Mouse (Mus musculus): ENCODE measurements around the gene Nkain1. TPM values are rescaled to one million over a fixed set of nuclear protein-coding genes. Genes with fewer than 3 reads are reported as not detected.

The Nkain1 gene
- polyA plus RNA-seq, 1 experiment from 2014 or later: 0.18 TPM

DNA sequence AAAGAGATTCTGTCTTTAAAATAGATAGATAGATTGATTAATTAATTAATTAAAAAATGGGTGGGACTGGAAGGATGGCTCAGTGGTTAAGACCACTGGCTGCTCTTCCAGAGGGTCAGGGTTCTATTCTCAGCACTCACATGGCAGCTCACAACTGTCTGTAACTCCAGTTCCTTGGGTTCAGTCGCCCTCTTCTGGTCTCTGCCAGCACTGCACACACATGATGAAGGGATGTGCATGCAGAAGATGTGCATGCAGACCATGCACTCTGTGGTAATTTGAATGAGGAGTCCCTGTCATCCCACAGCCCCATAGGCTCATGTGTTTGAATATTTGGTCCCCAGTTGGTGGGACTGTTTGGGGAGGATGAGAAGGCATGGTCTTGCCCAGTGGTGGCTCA is 38.2 kb downstream of the Nkain1 start:
- H3K27ac ChIP-seq (replicated peaks): no peak overlapping the region
- H3K36me3 ChIP-seq (ENCODE audit: control insufficient read depth, insufficient read depth, low read length): no peaks in the 10 kb centered on the region
- 0 out of 2 replicates have a peak, but pooled peaks cover 2% of the 10 kb centered on the region for H3K4me1 ChIP-seq (replicated peaks; ENCODE audit: control insufficient read depth, insufficient read depth)
- no peaks in the 10 kb centered on the region for H3K27me3 ChIP-seq (ENCODE audit: control insufficient read depth, insufficient read depth, low read length)
- no peak overlapping the region for H3K9ac ChIP-seq (ENCODE audit: low read length)
- DNase-seq (ENCODE audit: low spot score) (no peak), ATAC-seq (ENCODE audit: low FRiP score, low TSS enrichment) (no peak)
- TF ChIP-seq EP300 (optimal IDR thresholded peaks at IDR 0.05): no peak
- TF ChIP-seq CTCF (IDR thresholded peaks at IDR 0.05; ENCODE audit: low read depth): peak; percentile 52
- H3K4me3 ChIP-seq (ENCODE audit: low read depth, low read length): no peak overlapping the region
- H3K9me3 ChIP-seq (ENCODE audit: control insufficient read depth, low read length): no peaks in the 10 kb centered on the region
- no peak overlapping the region for H3K4me2 ChIP-seq (replicated peaks; ENCODE audit: low read depth)
- WGBS: 58% methylated on average over 1 of the region's 1 CpGs

- Histone ChIP-seq H3K4me1 (replicated peaks; ENCODE audit: control insufficient read depth, insufficient read depth) (0 out of 2 replicates have a peak, but pooled peaks cover 2% of the 10 kb centered on the region), H3K9me3 (ENCODE audit: control insufficient read depth, low read length) (no peaks in the 10 kb centered on the region), H3K36me3 (ENCODE audit: control insufficient read depth, insufficient read depth, low read length) (no peaks in the 10 kb centered on the region), H3K27me3 (ENCODE audit: control insufficient read depth, insufficient read depth, low read length) (no peaks in the 10 kb centered on the region), H3K4me3 (ENCODE audit: low read depth, low read length) (no peak overlapping the region), H3K9ac (ENCODE audit: low read length) (no peak overlapping the region), H3K27ac (replicated peaks) (no peak overlapping the region), H3K4me2 (replicated peaks; ENCODE audit: low read depth) (no peak overlapping the region)
- WGBS: 43% methylated on average over 4 of the region's 4 CpGs
- DNase-seq (ENCODE audit: low spot score) (peak; percentile 88), ATAC-seq (ENCODE audit: low FRiP score, low TSS enrichment) (peak; percentile 15; the same call in 1 of the 2 replicates)
- peak; percentile 98 for TF ChIP-seq CTCF (IDR thresholded peaks at IDR 0.05; ENCODE audit: low read depth)
- no peak for TF ChIP-seq EP300 (optimal IDR thresholded peaks at IDR 0.05)
These were observed 40.0 kb downstream of the Nkain1 start for GRCm38 (mm10) chr4:130533975-130534374.

- no peak overlapping the region for H3K4me2 ChIP-seq (replicated peaks; ENCODE audit: low read depth)
- DNase-seq (ENCODE audit: low spot score) (no peak), ATAC-seq (ENCODE audit: low FRiP score, low TSS enrichment) (0 out of 2 replicates have a peak, but pooled peaks have one; percentile 6)
- H3K9ac ChIP-seq (ENCODE audit: low read length): no peak overlapping the region
- H3K27ac ChIP-seq (replicated peaks): no peak overlapping the region
- 0 out of 2 replicates have a peak, but pooled peaks cover 2% of the 10 kb centered on the region for H3K4me1 ChIP-seq (replicated peaks; ENCODE audit: control insufficient read depth, insufficient read depth)
- H3K36me3 ChIP-seq (ENCODE audit: control insufficient read depth, insufficient read depth, low read length): no peaks in the 10 kb centered on the region
- no peaks in the 10 kb centered on the region for H3K27me3 ChIP-seq (ENCODE audit: control insufficient read depth, insufficient read depth, low read length)
- 58% methylated on average over 6 of the region's 6 CpGs for WGBS
- no peaks in the 10 kb centered on the region for H3K9me3 ChIP-seq (ENCODE audit: control insufficient read depth, low read length)
- TF ChIP-seq EP300 (optimal IDR thresholded peaks at IDR 0.05) (no peak), CTCF (IDR thresholded peaks at IDR 0.05; ENCODE audit: low read depth) (no peak)
- no peak overlapping the region for H3K4me3 ChIP-seq (ENCODE audit: low read depth, low read length)
These were observed 41.6 kb downstream of the Nkain1 start for GRCm38 (mm10) chr4:130532347-130532746.

GRCm38 (mm10) chr4:130531645-130532280 is 42.2 kb downstream of the Nkain1 start:
- H3K9me3 ChIP-seq (ENCODE audit: control insufficient read depth, low read length): no peaks in the 10 kb centered on the region
- H3K4me2 ChIP-seq (replicated peaks; ENCODE audit: low read depth): peak overlapping the region; percentile 53
- H3K4me3 ChIP-seq (ENCODE audit: low read depth, low read length): peak overlapping the region; percentile 20
- DNase-seq (ENCODE audit: low spot score) (peak; percentile 78), ATAC-seq (ENCODE audit: low FRiP score, low TSS enrichment) (peak; percentile 49)
- no peaks in the 10 kb centered on the region for H3K27me3 ChIP-seq (ENCODE audit: control insufficient read depth, insufficient read depth, low read length)
- H3K4me1 ChIP-seq (replicated peaks; ENCODE audit: control insufficient read depth, insufficient read depth): 0 out of 2 replicates have a peak, but pooled peaks cover 2% of the 10 kb centered on the region
- no peaks in the 10 kb centered on the region for H3K36me3 ChIP-seq (ENCODE audit: control insufficient read depth, insufficient read depth, low read length)
- no peak overlapping the region for H3K27ac ChIP-seq (replicated peaks)
- no peak for TF ChIP-seq EP300 (optimal IDR thresholded peaks at IDR 0.05)
- peak; percentile 87 for TF ChIP-seq CTCF (IDR thresholded peaks at IDR 0.05; ENCODE audit: low read depth)
- WGBS: 17% methylated on average over 28 of the region's 28 CpGs
- no peak overlapping the region for H3K9ac ChIP-seq (ENCODE audit: low read length)

DNA sequence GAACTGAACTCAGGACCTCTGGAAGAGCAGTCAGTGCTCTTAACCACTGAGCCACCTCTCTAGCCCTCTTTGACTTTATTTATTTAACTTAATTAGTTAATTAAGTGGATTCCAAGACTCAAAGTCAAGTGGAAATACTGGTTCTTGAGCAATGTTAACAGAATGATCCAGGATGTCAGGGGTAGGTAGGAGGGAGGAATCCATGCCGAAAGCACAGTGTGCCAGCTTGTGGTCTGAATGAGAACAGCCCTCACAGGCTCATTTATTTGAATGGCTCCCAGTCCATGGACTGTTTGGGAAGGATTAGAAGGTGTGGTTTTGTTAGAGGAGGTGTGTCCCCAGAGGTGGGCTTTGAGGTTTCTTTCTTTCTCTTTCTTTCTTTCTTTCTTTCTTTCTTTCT is 46.2 kb downstream of the Nkain1 start:
- Histone ChIP-seq H3K4me1 (replicated peaks; ENCODE audit: control insufficient read depth, insufficient read depth) (0 out of 2 replicates have a peak, but pooled peaks cover 2% of the 10 kb centered on the region), H3K9me3 (ENCODE audit: control insufficient read depth, low read length) (no peaks in the 10 kb centered on the region), H3K9ac (ENCODE audit: low read length) (no peak overlapping the region), H3K4me3 (ENCODE audit: low read depth, low read length) (no peak overlapping the region), H3K27me3 (ENCODE audit: control insufficient read depth, insufficient read depth, low read length) (no peaks in the 10 kb centered on the region), H3K36me3 (ENCODE audit: control insufficient read depth, insufficient read depth, low read length) (no peaks in the 10 kb centered on the region), H3K27ac (replicated peaks) (no peak overlapping the region), H3K4me2 (replicated peaks; ENCODE audit: low read depth) (no peak overlapping the region)
- no peak for TF ChIP-seq EP300 (optimal IDR thresholded peaks at IDR 0.05)
- peak; percentile 33; the same call in 1 of the 2 replicates for TF ChIP-seq CTCF (IDR thresholded peaks at IDR 0.05; ENCODE audit: low read depth)
- no peak for DNase-seq (ENCODE audit: low spot score)
- ATAC-seq (ENCODE audit: low FRiP score, low TSS enrichment): no peak
- 69% methylated on average over 1 of the region's 1 CpGs for WGBS

DNA sequence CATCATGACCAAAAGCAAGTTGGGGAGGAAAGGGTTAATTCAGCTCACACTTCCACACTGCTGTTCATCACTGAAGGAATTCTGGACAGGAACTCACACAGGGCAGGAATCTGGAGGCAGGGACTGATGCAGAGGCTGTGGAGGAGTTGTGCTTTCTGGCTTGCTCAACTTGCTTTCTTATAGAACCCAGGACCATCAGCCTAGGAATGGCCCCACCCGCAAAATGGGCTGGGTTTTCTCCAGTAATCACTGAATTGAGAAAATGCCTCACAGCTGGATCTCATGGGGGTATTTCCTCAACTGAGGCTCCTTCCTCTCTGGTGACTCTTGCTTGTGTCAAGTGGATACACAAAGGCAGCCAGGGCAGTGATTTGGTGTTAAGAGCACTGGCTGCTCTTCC is 48.9 kb downstream of the Nkain1 start:
- Histone ChIP-seq H3K27me3 (ENCODE audit: control insufficient read depth, insufficient read depth, low read length) (no peaks in the 10 kb centered on the region), H3K4me1 (replicated peaks; ENCODE audit: control insufficient read depth, insufficient read depth) (no peaks in the 10 kb centered on the region), H3K27ac (replicated peaks) (no peak overlapping the region), H3K4me2 (replicated peaks; ENCODE audit: low read depth) (no peak overlapping the region), H3K4me3 (ENCODE audit: low read depth, low read length) (no peak overlapping the region), H3K9me3 (ENCODE audit: control insufficient read depth, low read length) (no peaks in the 10 kb centered on the region), H3K36me3 (ENCODE audit: control insufficient read depth, insufficient read depth, low read length) (no peaks in the 10 kb centered on the region), H3K9ac (ENCODE audit: low read length) (no peak overlapping the region)
- no peak for TF ChIP-seq CTCF (IDR thresholded peaks at IDR 0.05; ENCODE audit: low read depth)
- TF ChIP-seq EP300 (optimal IDR thresholded peaks at IDR 0.05): no peak
- WGBS: 65% methylated on average over 1 of the region's 1 CpGs
- ATAC-seq (ENCODE audit: low FRiP score, low TSS enrichment) (no peak), DNase-seq (ENCODE audit: low spot score) (no peak)
